Mouse (Mus musculus): ENCODE measurements at regions not wholly inside any gene's neighbourhood (a gene's known extent, or its start where the extent isn't known, plus 50 kb on each side); places are given as distances from the start of the nearest gene placed in this dataset.

DNA sequence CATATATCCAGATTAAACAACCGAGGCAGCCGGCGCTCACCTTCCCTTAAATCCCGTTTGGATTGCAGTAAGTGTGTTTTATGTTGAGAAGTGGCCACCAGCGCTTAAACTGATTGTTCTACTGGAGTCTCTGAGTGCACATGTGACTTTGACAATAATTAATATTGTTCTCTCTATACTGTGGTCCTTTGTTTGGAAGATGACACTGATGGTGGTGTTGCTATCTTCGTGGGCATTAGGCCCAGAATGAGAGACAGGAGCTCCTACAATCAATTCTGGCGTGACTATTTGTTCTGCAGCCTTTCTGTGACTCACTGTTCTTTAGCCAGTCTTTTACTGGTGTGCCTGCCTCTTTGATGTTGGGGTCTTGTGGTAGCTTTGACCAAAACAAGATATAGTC, 240.1 kb upstream of the Zeb2 start:
- WGBS, result 80% methylated on average over 7 of the region's 7 CpGs

DNA sequence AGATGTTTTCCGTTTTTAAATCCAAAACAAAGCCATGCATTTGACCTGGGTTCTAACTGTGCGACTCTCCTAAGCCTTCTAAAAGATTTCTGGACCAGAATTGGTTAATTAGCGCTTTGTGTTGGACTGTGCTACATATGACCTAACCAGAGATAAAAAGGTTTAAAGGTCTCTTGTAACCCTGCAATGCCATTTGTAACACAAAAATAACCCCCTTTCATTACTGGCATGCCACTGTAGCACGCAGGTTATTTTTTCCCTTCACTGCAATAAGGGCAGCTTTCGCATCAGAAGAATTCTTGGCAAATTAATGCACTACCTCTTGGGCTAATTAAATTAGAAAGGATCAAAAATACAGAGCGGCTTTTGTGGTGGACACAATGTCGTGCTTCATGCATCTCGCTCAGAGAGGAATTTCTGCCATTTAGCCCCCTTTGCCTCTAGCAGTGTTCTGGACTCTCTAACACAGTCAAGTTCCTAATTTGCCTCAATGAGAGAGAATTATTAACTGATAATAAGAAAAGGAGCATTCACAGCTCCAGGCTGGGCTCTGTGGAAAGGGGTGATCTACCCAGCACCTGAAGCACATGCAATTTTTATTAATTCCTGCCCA, 239.5 kb upstream of the Zeb2 start:
- Histone ChIP-seq H3K4me1 (ENCODE audit: control insufficient read depth, insufficient read depth, low read length) (no peaks in the 10 kb centered on the region), H3K4me2 (ENCODE audit: low read depth, severe bottlenecking) (no peak overlapping the region), H3K9ac (ENCODE audit: low read length) (no peak overlapping the region), H3K36me3 (ENCODE audit: control insufficient read depth, insufficient read depth, low read length) (no peaks in the 10 kb centered on the region), H3K4me3 (ENCODE audit: low read depth, low read length) (no peak overlapping the region), H3K27ac (replicated peaks; ENCODE audit: low read depth, low read length) (no peak overlapping the region), H3K27me3 (ENCODE audit: control insufficient read depth, insufficient read depth, low read length) (no peaks in the 10 kb centered on the region), H3K9me3 (ENCODE audit: control insufficient read depth, low read length) (no peaks in the 10 kb centered on the region)
- DNase-seq (ENCODE audit: low spot score), result no peak
- no peak for ATAC-seq (ENCODE audit: insufficient number of reproducible peaks, low FRiP score, low TSS enrichment, low read depth)
- 73% methylated on average over 8 of the region's 8 CpGs for WGBS

More for the DNA sequence above, 240.1 kb upstream of the Zeb2 start:
- Histone ChIP-seq H3K4me1 (ENCODE audit: control insufficient read depth, insufficient read depth, low read length) (no peaks in the 10 kb centered on the region), H3K4me2 (ENCODE audit: low read depth, severe bottlenecking) (no peak overlapping the region), H3K4me3 (ENCODE audit: low read depth, low read length) (no peak overlapping the region), H3K36me3 (ENCODE audit: control insufficient read depth, insufficient read depth, low read length) (no peaks in the 10 kb centered on the region), H3K27me3 (ENCODE audit: control insufficient read depth, insufficient read depth, low read length) (no peaks in the 10 kb centered on the region), H3K27ac (replicated peaks; ENCODE audit: low read depth, low read length) (no peak overlapping the region), H3K9ac (ENCODE audit: low read length) (no peak overlapping the region), H3K9me3 (ENCODE audit: control insufficient read depth, low read length) (no peaks in the 10 kb centered on the region)
- no peak for ATAC-seq (ENCODE audit: insufficient number of reproducible peaks, low FRiP score, low TSS enrichment, low read depth)
- no peak for DNase-seq (ENCODE audit: low spot score)

DNA sequence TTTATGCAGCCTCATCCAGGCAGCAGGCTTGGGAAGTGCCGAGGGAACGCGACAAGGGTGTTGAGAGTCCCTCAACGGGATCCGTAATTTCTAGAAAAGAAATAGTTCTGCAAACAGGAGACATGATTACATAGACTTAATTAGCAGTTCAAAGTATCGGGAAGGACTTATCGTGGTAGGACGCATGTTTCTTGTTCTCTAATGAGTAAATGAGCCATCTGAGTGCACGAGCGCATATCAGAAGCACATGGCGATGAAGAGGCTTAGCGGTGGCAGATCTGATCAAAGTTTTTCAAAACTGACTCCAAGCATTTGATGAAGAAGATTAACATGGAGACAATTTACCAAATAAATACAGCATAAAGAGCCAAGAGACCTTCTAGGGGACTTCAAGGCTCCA, 238.8 kb upstream of the Zeb2 start:
- no peaks in the 10 kb centered on the region for H3K27me3 ChIP-seq (ENCODE audit: control insufficient read depth, insufficient read depth, low read length)
- H3K27ac ChIP-seq (replicated peaks; ENCODE audit: low read depth, low read length), result no peak overlapping the region
- no peaks in the 10 kb centered on the region for H3K4me1 ChIP-seq (ENCODE audit: control insufficient read depth, insufficient read depth, low read length)
- H3K9me3 ChIP-seq (ENCODE audit: control insufficient read depth, low read length), result no peaks in the 10 kb centered on the region
- no peaks in the 10 kb centered on the region for H3K36me3 ChIP-seq (ENCODE audit: control insufficient read depth, insufficient read depth, low read length)
- 81% methylated on average over 12 of the region's 12 CpGs for WGBS
- H3K9ac ChIP-seq (ENCODE audit: low read length), result no peak overlapping the region
- no peak overlapping the region for H3K4me2 ChIP-seq (ENCODE audit: low read depth, severe bottlenecking)
- H3K4me3 ChIP-seq (ENCODE audit: low read depth, low read length), result no peak overlapping the region
- DNase-seq (ENCODE audit: low spot score), result no peak
- no peak for ATAC-seq (ENCODE audit: insufficient number of reproducible peaks, low FRiP score, low TSS enrichment, low read depth)

DNA sequence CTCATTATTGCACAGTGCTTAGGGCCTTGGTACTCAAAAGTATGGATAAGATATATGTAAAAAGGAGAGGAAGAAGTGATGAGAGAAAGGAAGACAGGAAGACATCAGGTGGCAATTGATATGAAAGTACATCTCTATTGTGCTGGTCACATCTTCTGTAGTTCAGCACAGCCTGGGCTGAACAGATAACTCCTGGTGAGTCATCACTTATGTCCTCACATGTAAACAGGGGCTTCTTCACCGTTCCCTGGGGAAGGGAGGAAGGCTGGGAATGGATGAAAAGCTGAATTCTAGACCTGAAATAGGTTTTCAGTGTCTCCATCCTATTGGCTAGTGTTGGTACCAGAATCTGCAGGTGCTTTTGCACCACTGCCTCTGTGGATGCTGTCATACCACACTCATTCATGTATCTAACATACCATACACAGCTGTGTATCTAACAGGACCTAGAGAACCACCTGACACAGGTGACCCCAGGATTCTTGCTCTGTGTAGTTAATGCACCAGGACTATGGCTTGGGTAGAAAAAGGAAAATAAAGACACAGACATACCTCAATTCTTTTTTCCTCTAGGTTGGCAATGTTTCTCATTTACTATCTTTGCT, 234.4 kb upstream of the Zeb2 start:
- Histone ChIP-seq H3K9me3 (ENCODE audit: control insufficient read depth, low read length) (no peaks in the 10 kb centered on the region), H3K4me1 (ENCODE audit: control insufficient read depth, insufficient read depth, low read length) (no peaks in the 10 kb centered on the region), H3K4me2 (ENCODE audit: low read depth, severe bottlenecking) (no peak overlapping the region), H3K27ac (replicated peaks; ENCODE audit: low read depth, low read length) (no peak overlapping the region), H3K27me3 (ENCODE audit: control insufficient read depth, insufficient read depth, low read length) (no peaks in the 10 kb centered on the region), H3K36me3 (ENCODE audit: control insufficient read depth, insufficient read depth, low read length) (no peaks in the 10 kb centered on the region), H3K9ac (ENCODE audit: low read length) (no peak overlapping the region), H3K4me3 (ENCODE audit: low read depth, low read length) (no peak overlapping the region)
- DNase-seq (ENCODE audit: low spot score) (no peak), ATAC-seq (ENCODE audit: insufficient number of reproducible peaks, low FRiP score, low TSS enrichment, low read depth) (no peak)
- WGBS, result 86% methylated on average over 1 of the region's 1 CpGs

DNA sequence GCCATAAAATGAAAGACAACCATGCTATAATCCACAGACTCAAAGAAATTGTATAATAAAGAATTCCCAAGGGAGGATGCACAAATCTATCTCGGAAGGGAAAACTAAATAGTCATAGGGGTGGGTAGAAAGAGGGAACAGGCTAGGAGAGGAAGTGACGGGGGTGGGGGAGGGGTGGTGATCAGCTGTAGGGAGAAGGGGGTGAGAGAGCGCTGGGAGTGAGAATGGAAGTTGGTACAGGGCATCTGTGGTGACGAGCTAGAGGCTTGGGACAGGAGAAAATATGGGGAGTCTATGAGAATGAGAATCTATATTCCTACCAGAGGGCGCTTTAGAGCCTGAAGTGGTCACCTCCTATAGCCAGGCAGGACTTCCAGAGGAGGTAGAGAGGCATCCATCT, 229.2 kb upstream of the Zeb2 start:
- H3K4me1 ChIP-seq (ENCODE audit: control insufficient read depth, insufficient read depth, low read length), result no peaks in the 10 kb centered on the region
- no peak overlapping the region for H3K4me3 ChIP-seq (ENCODE audit: low read depth, low read length)

DNA sequence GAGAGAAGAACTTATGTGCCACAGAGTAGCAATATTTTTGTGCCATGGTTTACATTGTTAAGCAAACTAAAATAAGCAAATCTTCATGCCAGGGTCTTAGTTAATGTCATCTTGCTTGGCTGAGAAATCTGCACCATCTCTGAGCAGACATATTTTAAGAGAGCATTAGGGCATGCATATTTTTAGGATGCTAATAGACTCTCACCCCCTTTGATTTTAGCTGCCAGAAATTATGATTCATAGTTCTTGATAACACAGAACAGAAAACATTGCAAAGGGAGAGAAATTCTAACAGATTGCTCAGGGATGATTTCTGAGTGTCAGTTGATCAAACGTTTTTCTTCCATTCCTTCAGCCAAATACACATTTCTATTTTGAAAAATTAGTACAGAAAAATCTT, 222.7 kb upstream of the Zeb2 start:
- H3K9ac ChIP-seq (ENCODE audit: low read length), result no peak overlapping the region
- WGBS, result 87% methylated on average over 1 of the region's 1 CpGs
- no peak overlapping the region for H3K4me3 ChIP-seq (ENCODE audit: low read depth, low read length)
- H3K27me3 ChIP-seq (ENCODE audit: control insufficient read depth, insufficient read depth, low read length), result no peaks in the 10 kb centered on the region
- H3K4me2 ChIP-seq (ENCODE audit: low read depth, severe bottlenecking), result no peak overlapping the region
- H3K4me1 ChIP-seq (ENCODE audit: control insufficient read depth, insufficient read depth, low read length), result no peaks in the 10 kb centered on the region
- H3K36me3 ChIP-seq (ENCODE audit: control insufficient read depth, insufficient read depth, low read length), result no peaks in the 10 kb centered on the region
- no peak for ATAC-seq (ENCODE audit: insufficient number of reproducible peaks, low FRiP score, low TSS enrichment, low read depth)
- DNase-seq (ENCODE audit: low spot score), result no peak
- H3K9me3 ChIP-seq (ENCODE audit: control insufficient read depth, low read length), result no peaks in the 10 kb centered on the region
- no peak overlapping the region for H3K27ac ChIP-seq (replicated peaks; ENCODE audit: low read depth, low read length)

More for the DNA sequence above, 229.2 kb upstream of the Zeb2 start:
- DNase-seq (ENCODE audit: low spot score), result no peak
- no peaks in the 10 kb centered on the region for H3K9me3 ChIP-seq (ENCODE audit: control insufficient read depth, low read length)
- no peak for ATAC-seq (ENCODE audit: insufficient number of reproducible peaks, low FRiP score, low TSS enrichment, low read depth)
- 80% methylated on average over 5 of the region's 5 CpGs for WGBS
- no peak overlapping the region for H3K9ac ChIP-seq (ENCODE audit: low read length)
- no peaks in the 10 kb centered on the region for H3K36me3 ChIP-seq (ENCODE audit: control insufficient read depth, insufficient read depth, low read length)
- H3K27ac ChIP-seq (replicated peaks; ENCODE audit: low read depth, low read length), result no peak overlapping the region
- no peaks in the 10 kb centered on the region for H3K27me3 ChIP-seq (ENCODE audit: control insufficient read depth, insufficient read depth, low read length)
- H3K4me2 ChIP-seq (ENCODE audit: low read depth, severe bottlenecking), result no peak overlapping the region

DNA sequence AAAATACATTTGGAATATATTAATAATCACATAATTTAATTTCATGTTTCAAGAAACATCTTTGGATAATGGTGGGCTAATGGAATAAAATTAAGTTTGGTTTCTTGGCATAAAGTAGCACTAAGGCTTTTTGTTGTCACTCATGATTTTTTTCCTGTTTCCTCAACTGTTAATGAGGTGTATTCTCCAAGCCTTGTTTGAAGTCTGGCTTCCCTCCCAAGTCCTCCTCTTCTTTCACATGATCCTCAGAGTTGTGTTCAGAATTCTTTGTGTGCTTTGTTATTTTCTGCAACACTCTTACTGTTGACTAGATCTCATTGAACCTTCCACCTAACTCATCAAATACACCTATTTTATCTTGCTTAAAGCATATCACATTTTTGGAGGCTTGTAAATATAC, 221.6 kb upstream of the Zeb2 start:
- no peaks in the 10 kb centered on the region for H3K36me3 ChIP-seq (ENCODE audit: control insufficient read depth, insufficient read depth, low read length)
- no peak for ATAC-seq (ENCODE audit: insufficient number of reproducible peaks, low FRiP score, low TSS enrichment, low read depth)

DNA sequence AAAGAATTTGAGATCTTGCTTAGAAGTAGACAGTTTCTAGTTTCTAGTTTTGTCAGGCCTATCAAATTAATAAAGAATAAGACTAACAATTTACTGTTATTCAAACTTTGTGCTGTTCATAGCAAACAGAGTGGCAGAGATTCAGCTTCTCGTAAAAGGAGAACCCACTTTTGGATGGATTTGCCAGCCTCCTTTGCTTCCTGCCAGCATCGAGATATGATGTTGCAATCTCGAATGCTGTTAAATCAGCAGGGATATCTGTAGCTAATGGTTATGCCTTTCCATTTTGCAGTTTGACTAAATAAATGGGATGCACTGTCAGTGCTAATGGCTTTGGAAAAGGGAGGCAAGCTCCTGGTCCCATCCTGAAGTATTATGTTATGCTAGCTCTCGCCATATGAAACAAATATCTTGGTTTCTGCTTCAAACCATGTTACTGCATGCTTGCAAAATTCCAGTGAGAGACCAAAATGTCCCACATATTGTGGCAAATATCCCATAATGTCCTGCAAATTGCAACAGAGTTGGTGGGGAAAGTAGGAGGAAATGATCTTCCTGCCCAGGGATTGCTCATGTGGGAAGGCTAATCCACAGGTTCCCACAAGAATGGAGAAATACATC, 199.9 kb upstream of the Zeb2 start:
- H3K4me3 ChIP-seq (ENCODE audit: low read depth, low read length), result no peak overlapping the region
- no peaks in the 10 kb centered on the region for H3K4me1 ChIP-seq (ENCODE audit: control insufficient read depth, insufficient read depth, low read length)
- DNase-seq (ENCODE audit: low spot score), result no peak
- no peaks in the 10 kb centered on the region for H3K27me3 ChIP-seq (ENCODE audit: control insufficient read depth, insufficient read depth, low read length)
- no peak overlapping the region for H3K4me2 ChIP-seq (ENCODE audit: low read depth, severe bottlenecking)
- no peak overlapping the region for H3K27ac ChIP-seq (replicated peaks; ENCODE audit: low read depth, low read length)
- H3K9ac ChIP-seq (ENCODE audit: low read length), result no peak overlapping the region
- ATAC-seq (ENCODE audit: insufficient number of reproducible peaks, low FRiP score, low TSS enrichment, low read depth), result no peak
- 93% methylated on average over 4 of the region's 4 CpGs for WGBS
- H3K9me3 ChIP-seq (ENCODE audit: control insufficient read depth, low read length), result no peaks in the 10 kb centered on the region
- H3K36me3 ChIP-seq (ENCODE audit: control insufficient read depth, insufficient read depth, low read length), result no peaks in the 10 kb centered on the region

More for the DNA sequence above, 221.6 kb upstream of the Zeb2 start:
- H3K9me3 ChIP-seq (ENCODE audit: control insufficient read depth, low read length), result no peaks in the 10 kb centered on the region
- no peak overlapping the region for H3K27ac ChIP-seq (replicated peaks; ENCODE audit: low read depth, low read length)
- H3K4me1 ChIP-seq (ENCODE audit: control insufficient read depth, insufficient read depth, low read length), result no peaks in the 10 kb centered on the region
- no peak for DNase-seq (ENCODE audit: low spot score)
- H3K4me2 ChIP-seq (ENCODE audit: low read depth, severe bottlenecking), result no peak overlapping the region
- no peaks in the 10 kb centered on the region for H3K27me3 ChIP-seq (ENCODE audit: control insufficient read depth, insufficient read depth, low read length)
- no peak overlapping the region for H3K4me3 ChIP-seq (ENCODE audit: low read depth, low read length)
- H3K9ac ChIP-seq (ENCODE audit: low read length), result no peak overlapping the region

Data from limb, embryonic 11.5 days (tissue).